Mouse (Mus musculus) liver, embryonic 16.5 days (tissue): ENCODE results near the gene Arid5b. TPM values are rescaled to one million over a fixed set of nuclear protein-coding genes. Genes with fewer than 3 reads are reported as not detected.
"Not testable (repeated sequence)": the region's sequence is repeated elsewhere in the genome, so short reads cannot be mapped to it uniquely, and the experiment has no call there.

ENCODE experiments used
- ATAC-seq: fragments of 200-750 bp; cut with Nextera tagmentation; 2 replicates; pipeline ENCODE4 v1.8.0; 2017; ENCODE audit warnings: low read depth, mild to moderate bottlenecking, moderate number of reproducible peaks, moderate library complexity
- H3K27ac ChIP-seq: fragments of 300-500 bp; sonication (generic); 2 replicates; pipeline ENCODE4 v1.5.1; 2014; ENCODE audit warnings: mild to moderate bottlenecking, low read length
- H3K27me3 ChIP-seq: fragments of 300-500 bp; sonication (generic); 2 replicates; pipeline ENCODE4 v1.6.1; 2014; ENCODE audit warnings: low read depth, low read length, mixed read lengths; ENCODE audit not compliant: control insufficient read depth, insufficient read depth
- H3K36me3 ChIP-seq: fragments of 300-500 bp; sonication (generic); 2 replicates; pipeline ENCODE4 v1.6.1; 2014; ENCODE audit warnings: mild to moderate bottlenecking; ENCODE audit not compliant: control insufficient read depth, insufficient read depth
- H3K4me1 ChIP-seq: fragments of 300-500 bp; sonication (generic); 2 replicates; pipeline ENCODE4 v1.6.1; 2014; ENCODE audit warnings: low read depth, low read length, mixed read lengths; ENCODE audit not compliant: control insufficient read depth
- H3K4me2 ChIP-seq: fragments of 300-500 bp; sonication (generic); 2 replicates; pipeline ENCODE4 v1.6.1; 2014; ENCODE audit warnings: low read depth, low read length, mixed read lengths
- H3K4me3 ChIP-seq: fragments of 300-500 bp; sonication (generic); 2 replicates; pipeline ENCODE4 v1.5.1; 2014; ENCODE audit warnings: low read depth, mild to moderate bottlenecking, low read length
- H3K9ac ChIP-seq: fragments of 300-500 bp; sonication (generic); 2 replicates; pipeline ENCODE4 v1.6.1; 2014; ENCODE audit warnings: low read depth, low read length
- H3K9me3 ChIP-seq: fragments of 300-500 bp; sonication (generic); replicated peaks from 2 replicates; pipeline ENCODE4 v1.6.1; 2016; ENCODE audit warnings: low read length; ENCODE audit not compliant: control insufficient read depth
- WGBS: fragments of 180-500 bp; shearing (Covaris S2); extraction: QIAGEN DNeasy Blood & Tissue Kit; methylation state at CpG from one replicate; pipeline ENCODE4 v1.1.7; 2014; ENCODE audit not compliant: insufficient replicate concordance; 5-methylcytosine and 5-hydroxymethylcytosine counted together
- polyA plus RNA-seq: library from polyadenylated mRNA; unstranded; fragments of >200 nt; fragmentation: Nextera tagmentation; extraction: Ambion mirVana; gene quantifications from 2 replicates; pipeline ENCODE4 v1.2.1, GENCODE M21; 2015

The Arid5b gene
- polyA plus RNA-seq, 1 experiment from 2014 or later: 7.8 TPM

- no peaks in the 10 kb centered on the region for H3K9me3 ChIP-seq
- ATAC-seq: no peak
- H3K4me1 ChIP-seq: peaks cover 5% of the 10 kb centered on the region
- no peaks in the 10 kb centered on the region for H3K27me3 ChIP-seq
- WGBS: 29% methylated on average over 2 of the region's 2 CpGs
- H3K4me3 ChIP-seq: no peak overlapping the region
- no peak overlapping the region for H3K4me2 ChIP-seq
- peaks cover 4% of the 10 kb centered on the region; the same call in 1 of the 2 replicates for H3K36me3 ChIP-seq
- H3K9ac ChIP-seq: no peak overlapping the region
- H3K27ac ChIP-seq: peak overlapping the region; percentile 58; the same call in 1 of the 2 replicates
These were observed 174.1 kb downstream of the Arid5b start for GRCm38 (mm10) chr10:68104481-68104880.

DNA sequence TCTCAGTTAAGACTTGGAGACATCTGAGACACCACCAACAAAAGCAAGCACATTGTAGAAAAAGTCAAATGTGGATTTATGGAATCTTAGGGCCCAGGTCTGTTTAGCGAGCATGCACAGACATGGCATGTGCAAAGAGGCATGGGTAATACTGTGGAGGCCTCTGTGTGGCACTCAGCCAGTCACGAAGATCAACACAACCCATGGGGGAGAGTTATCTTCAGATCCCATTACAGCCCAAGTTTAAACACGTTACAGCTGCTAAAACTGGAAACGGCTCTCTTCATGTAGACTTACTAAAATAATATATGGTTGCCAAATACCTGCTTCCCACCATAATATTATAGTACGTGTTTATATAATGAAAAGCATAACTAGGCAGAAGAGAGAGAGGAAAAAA, 174.6 kb downstream of the Arid5b start:
- Histone ChIP-seq H3K4me2 (no peak overlapping the region), H3K4me3 (no peak overlapping the region), H3K9ac (no peak overlapping the region), H3K27ac (no peak overlapping the region), H3K4me1 (peaks cover 5% of the 10 kb centered on the region), H3K9me3 (no peaks in the 10 kb centered on the region), H3K27me3 (no peaks in the 10 kb centered on the region), H3K36me3 (peaks cover 4% of the 10 kb centered on the region; the same call in 1 of the 2 replicates)
- 53% methylated on average over 5 of the region's 5 CpGs for WGBS
- no peak for ATAC-seq

DNA sequence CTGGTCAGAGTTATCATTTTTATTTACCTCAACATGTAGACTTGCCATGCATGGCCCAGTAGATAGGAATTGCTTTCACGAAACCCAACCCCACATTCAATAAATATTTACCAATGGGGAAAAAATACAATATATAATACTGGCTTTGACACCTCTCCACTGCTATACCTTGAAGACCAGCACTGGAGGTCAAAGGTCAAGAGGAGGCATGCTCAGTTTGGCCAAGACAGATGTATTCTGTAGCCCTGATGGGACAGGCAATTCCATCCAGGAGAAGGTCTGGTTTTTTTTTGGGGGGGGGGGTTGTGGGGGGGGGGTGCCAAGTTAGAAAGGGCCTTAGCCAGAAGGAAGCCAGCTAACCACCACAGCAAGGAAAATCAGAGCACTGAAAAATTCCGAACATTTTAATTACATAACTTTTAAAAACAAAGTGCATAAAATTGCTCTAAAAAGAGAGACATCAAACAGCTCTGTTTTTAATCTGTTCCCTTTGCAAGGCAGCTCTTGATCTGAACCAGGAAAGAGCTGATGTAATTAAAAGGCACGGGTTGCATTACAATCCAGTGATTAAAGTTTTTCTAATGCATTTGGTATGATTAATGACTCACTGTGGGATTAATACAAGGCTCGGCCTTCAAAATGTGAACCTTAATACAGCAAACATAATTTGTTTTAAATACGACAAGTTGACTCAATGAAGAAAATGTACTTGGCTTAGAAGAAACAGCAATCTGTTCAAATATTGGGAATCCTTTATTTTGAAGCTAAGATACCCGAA, 175.3 kb downstream of the Arid5b start:
- no peaks in the 10 kb centered on the region for H3K27me3 ChIP-seq
- no peak for ATAC-seq
- no peak overlapping the region for H3K4me3 ChIP-seq
- H3K9ac ChIP-seq: no peak overlapping the region
- WGBS: 58% methylated on average over 6 of the region's 6 CpGs
- no peak overlapping the region for H3K27ac ChIP-seq
- H3K36me3 ChIP-seq: peaks cover 6% of the 10 kb centered on the region
- peaks cover 5% of the 10 kb centered on the region for H3K4me1 ChIP-seq
- H3K9me3 ChIP-seq: no peaks in the 10 kb centered on the region
- no peak overlapping the region for H3K4me2 ChIP-seq

DNA sequence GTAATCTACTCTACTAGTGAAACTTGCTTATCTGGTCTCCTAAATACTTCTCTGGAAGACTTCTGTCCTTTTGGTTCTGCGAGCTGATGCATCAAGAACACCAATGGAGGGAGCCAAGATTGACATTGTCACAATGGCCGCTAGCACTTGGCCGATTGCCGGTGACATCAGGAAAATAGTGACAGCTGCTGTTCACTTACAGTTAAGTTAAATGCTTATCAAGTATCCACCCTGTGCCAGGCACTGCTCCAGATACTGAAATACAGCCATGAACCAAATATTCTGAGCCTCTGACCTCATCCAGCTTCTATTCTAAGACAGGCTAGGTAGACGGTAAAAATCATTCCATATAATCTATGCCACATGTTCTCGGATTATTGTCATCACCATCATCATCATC, 176.0 kb downstream of the Arid5b start:
- Histone ChIP-seq H3K4me3 (no peak overlapping the region), H3K9me3 (no peaks in the 10 kb centered on the region), H3K4me2 (no peak overlapping the region), H3K36me3 (peaks cover 13% of the 10 kb centered on the region), H3K9ac (no peak overlapping the region), H3K27ac (no peak overlapping the region), H3K4me1 (peaks cover 5% of the 10 kb centered on the region), H3K27me3 (no peaks in the 10 kb centered on the region)
- no peak for ATAC-seq
- WGBS: 71% methylated on average over 6 of the region's 6 CpGs

GRCm38 (mm10) chr10:68101251-68101650, 177.3 kb downstream of the Arid5b start:
- 57% methylated on average over 4 of the region's 4 CpGs for WGBS
- H3K9me3 ChIP-seq: no peaks in the 10 kb centered on the region
- no peaks in the 10 kb centered on the region for H3K27me3 ChIP-seq
- peaks cover 5% of the 10 kb centered on the region for H3K4me1 ChIP-seq
- no peak overlapping the region for H3K4me2 ChIP-seq
- ATAC-seq: no peak
- H3K9ac ChIP-seq: no peak overlapping the region
- H3K27ac ChIP-seq: no peak overlapping the region
- peaks cover 23% of the 10 kb centered on the region for H3K36me3 ChIP-seq
- no peak overlapping the region for H3K4me3 ChIP-seq

GRCm38 (mm10) chr10:68100506-68100905, 178.0 kb downstream of the Arid5b start:
- H3K27ac ChIP-seq: no peak overlapping the region
- no peak overlapping the region for H3K4me2 ChIP-seq
- H3K27me3 ChIP-seq: no peaks in the 10 kb centered on the region
- no peak overlapping the region for H3K4me3 ChIP-seq
- no peak for ATAC-seq
- peaks cover 23% of the 10 kb centered on the region for H3K36me3 ChIP-seq
- peaks cover 5% of the 10 kb centered on the region for H3K4me1 ChIP-seq
- no peaks in the 10 kb centered on the region for H3K9me3 ChIP-seq
- no peak overlapping the region for H3K9ac ChIP-seq
- 71% methylated on average over 8 of the region's 8 CpGs for WGBS

DNA sequence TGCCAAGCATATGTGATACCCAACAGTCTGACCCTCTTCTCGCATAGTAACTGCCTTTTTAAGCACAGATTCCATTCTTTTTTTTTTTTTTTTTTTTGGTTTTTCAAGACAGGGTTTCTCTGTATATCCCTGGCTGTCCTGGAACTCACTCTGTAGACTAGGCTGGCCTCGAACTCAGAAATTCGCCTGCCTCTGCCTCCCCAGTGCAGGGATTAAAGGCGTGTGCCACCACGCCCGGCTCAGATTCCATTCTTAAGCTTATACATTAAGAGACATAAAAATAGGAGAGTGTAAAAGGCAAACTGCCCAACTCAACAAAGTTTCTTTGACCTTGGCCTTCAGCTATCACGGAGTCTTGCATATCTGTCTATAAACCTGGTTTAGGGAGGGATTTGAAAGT, 178.7 kb downstream of the Arid5b start:
- not testable (repeated sequence) for H3K4me2 ChIP-seq, ATAC-seq, H3K9ac ChIP-seq, H3K4me1 ChIP-seq, H3K27ac ChIP-seq, H3K9me3 ChIP-seq, H3K27me3 ChIP-seq, H3K4me3 ChIP-seq
- WGBS: 64% methylated on average over 7 of the region's 7 CpGs
- H3K36me3 ChIP-seq: peaks cover 23% of the 10 kb centered on the region

DNA sequence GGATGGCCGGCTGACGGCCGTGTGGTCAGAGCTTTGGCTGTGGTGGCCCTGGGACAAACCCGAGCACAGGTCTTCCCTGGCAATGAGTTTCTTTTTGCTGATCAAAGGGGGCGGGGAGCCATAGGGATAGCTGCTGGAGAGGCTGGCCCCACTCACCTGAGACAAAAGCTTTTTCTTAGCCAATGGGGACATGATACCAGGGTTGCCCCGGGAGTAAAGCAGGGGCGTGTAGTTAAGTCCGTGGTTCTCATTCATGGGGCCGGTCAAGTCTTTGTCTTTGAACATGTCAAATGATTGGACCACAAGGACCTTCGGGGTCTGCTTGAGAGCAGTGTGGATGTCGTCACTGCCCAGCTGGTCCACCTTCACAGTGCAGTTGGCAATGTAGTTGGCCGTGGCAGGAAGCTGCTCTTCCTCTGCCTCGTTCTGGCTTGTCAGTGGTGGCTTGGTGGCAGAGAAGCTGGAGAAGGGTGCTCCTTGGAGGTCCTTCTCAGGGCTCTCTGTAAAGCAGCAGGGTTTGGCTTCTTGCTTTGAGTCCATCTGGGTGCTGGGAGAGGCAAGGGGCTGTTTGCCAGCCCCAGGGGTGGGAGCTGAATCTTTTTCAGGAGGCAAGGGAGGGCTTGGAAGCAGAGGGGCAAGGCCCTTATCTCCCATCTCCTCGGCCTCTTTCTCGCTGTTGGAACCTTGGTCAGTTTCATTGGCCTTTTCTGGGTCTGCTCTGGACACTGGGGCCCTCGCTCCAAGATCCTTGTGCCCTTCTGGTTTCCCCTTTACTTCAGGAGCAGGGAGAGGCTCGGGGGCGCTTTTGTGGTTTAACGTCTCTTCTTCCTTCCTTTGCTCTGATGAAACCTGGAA, 180.5 kb downstream of the Arid5b start:
- no peak for ATAC-seq
- 56% methylated on average over 19 of the region's 19 CpGs for WGBS
- H3K36me3 ChIP-seq: peaks cover 23% of the 10 kb centered on the region

GRCm38 (mm10) chr10:68096395-68096794, 182.1 kb downstream of the Arid5b start:
- peaks cover 23% of the 10 kb centered on the region for H3K36me3 ChIP-seq
- no peaks in the 10 kb centered on the region for H3K27me3 ChIP-seq
- no peaks in the 10 kb centered on the region for H3K9me3 ChIP-seq
- ATAC-seq: no peak
- no peak overlapping the region for H3K27ac ChIP-seq
- H3K4me3 ChIP-seq: no peak overlapping the region
- no peaks in the 10 kb centered on the region for H3K4me1 ChIP-seq
- no peak overlapping the region for H3K9ac ChIP-seq
- H3K4me2 ChIP-seq: no peak overlapping the region
- WGBS: 73% methylated on average over 12 of the region's 12 CpGs

More for the DNA sequence above, 180.5 kb downstream of the Arid5b start:
- Histone ChIP-seq H3K27me3 (no peaks in the 10 kb centered on the region), H3K9me3 (no peaks in the 10 kb centered on the region), H3K4me3 (no peak overlapping the region), H3K4me2 (no peak overlapping the region), H3K27ac (no peak overlapping the region), H3K9ac (no peak overlapping the region), H3K4me1 (no peaks in the 10 kb centered on the region)
